Mouse (Mus musculus) WW6 (cell line): ENCODE results near the gene Pnma1.

ENCODE experiments used
- DNase-seq: peaks from one replicate; pipeline ENCODE4 v3.0.0-alpha.2; 2013; ENCODE audit warnings: low read depth, low spot score

The Pnma1 gene

GRCm38 (mm10) chr12:84154786-84155522 lies 6.7 kb upstream of the Pnma1 start:
- DNase-seq = no peak

- no peak for DNase-seq
Measured at GRCm38 (mm10) chr12:84153414-84153813, 5.1 kb upstream of the Pnma1 start.

GRCm38 (mm10) chr12:84152352-84153190 lies 4.3 kb upstream of the Pnma1 start:
- DNase-seq = no peak

GRCm38 (mm10) chr12:84151911-84152310 lies 3.6 kb upstream of the Pnma1 start:
- DNase-seq = no peak

GRCm38 (mm10) chr12:84150976-84151375 lies 2.7 kb upstream of the Pnma1 start:
- DNase-seq = no peak

GRCm38 (mm10) chr12:84149971-84150370 lies 1.7 kb upstream of the Pnma1 start:
- DNase-seq = no peak

- no peak for DNase-seq
Measured at GRCm38 (mm10) chr12:84148622-84149012, 328 bp upstream of the Pnma1 start.

GRCm38 (mm10) chr12:84142281-84143050 lies 5.8 kb downstream of the Pnma1 start:
- no peak for DNase-seq

GRCm38 (mm10) chr12:84141271-84141670 lies 7.0 kb downstream of the Pnma1 start:
- DNase-seq = no peak

- no peak for DNase-seq
Measured at GRCm38 (mm10) chr12:84140135-84140534, 8.2 kb downstream of the Pnma1 start.

GRCm38 (mm10) chr12:84137131-84137530 lies 11.2 kb downstream of the Pnma1 start:
- no peak for DNase-seq

- DNase-seq = peak; percentile 45
Measured at GRCm38 (mm10) chr12:84132265-84132664, 16.0 kb downstream of the Pnma1 start.

- DNase-seq = no peak
Measured at GRCm38 (mm10) chr12:84129931-84130330, 18.4 kb downstream of the Pnma1 start.

GRCm38 (mm10) chr12:84128576-84128975 lies 19.7 kb downstream of the Pnma1 start:
- no peak for DNase-seq

- no peak for DNase-seq
Measured at GRCm38 (mm10) chr12:84126899-84127298, 21.4 kb downstream of the Pnma1 start.

GRCm38 (mm10) chr12:84125892-84126291 lies 22.4 kb downstream of the Pnma1 start:
- no peak for DNase-seq

GRCm38 (mm10) chr12:84119584-84119983 lies 28.7 kb downstream of the Pnma1 start:
- no peak for DNase-seq

GRCm38 (mm10) chr12:84114153-84114994 lies 33.9 kb downstream of the Pnma1 start, which contains the start of gene Dnal1:
TSS of gene Dnal1 (plus strand) at chr12:84114366.
- DNase-seq = peak; percentile 69

- no peak for DNase-seq
Measured at GRCm38 (mm10) chr12:84113676-84114075, 34.6 kb downstream of the Pnma1 start.

GRCm38 (mm10) chr12:84110814-84111213 lies 37.5 kb downstream of the Pnma1 start:
- no peak for DNase-seq

- DNase-seq = no peak
Measured at GRCm38 (mm10) chr12:84109924-84110323, 38.4 kb downstream of the Pnma1 start.
